Mouse (Mus musculus) stomach, embryonic 14.5 days (tissue): ENCODE data around the gene Herc1. TPM values are rescaled to one million over a fixed set of nuclear protein-coding genes. Genes with fewer than 3 reads are reported as not detected.

Experiments used
- ATAC-seq: fragments of 200-750 bp; cut with Nextera tagmentation; 2 replicates; pipeline ENCODE4 v1.8.0; 2017; ENCODE audit warnings: low read depth, moderate TSS enrichment; ENCODE audit not compliant: insufficient number of reproducible peaks, insufficient read depth, low FRiP score
- H3K27ac ChIP-seq: fragments of 300-500 bp; sonication (generic); 2 replicates; pipeline ENCODE4 v1.5.1; 2014; ENCODE audit warnings: mild to moderate bottlenecking, low read length, moderate library complexity, mixed read lengths
- H3K27me3 ChIP-seq: fragments of 300-500 bp; sonication (generic); 2 replicates; pipeline ENCODE4 v1.6.1; 2014; ENCODE audit warnings: low read length, control low read depth, mixed read lengths; ENCODE audit not compliant: control insufficient read depth, insufficient read depth
- H3K36me3 ChIP-seq: fragments of 300-500 bp; sonication (generic); 2 replicates; pipeline ENCODE4 v1.6.1; 2014; ENCODE audit warnings: mild to moderate bottlenecking, control low read depth, low read length, moderate library complexity, mixed read lengths; ENCODE audit not compliant: control insufficient read depth, insufficient read depth
- H3K4me1 ChIP-seq: fragments of 300-500 bp; sonication (generic); 2 replicates; pipeline ENCODE4 v1.6.1; 2014; ENCODE audit warnings: low read length, control low read depth, mixed read lengths; ENCODE audit not compliant: control insufficient read depth, insufficient read depth
- H3K4me2 ChIP-seq: fragments of 300-500 bp; sonication (generic); replicated peaks from 2 replicates; pipeline ENCODE4 v1.6.1; 2014; ENCODE audit warnings: low read depth, low read length, control low read depth
- H3K4me3 ChIP-seq: fragments of 300-500 bp; sonication (generic); 2 replicates; pipeline ENCODE4 v1.5.1; 2014; ENCODE audit warnings: low read depth, low read length, control low read depth
- H3K9ac ChIP-seq: fragments of 300-500 bp; sonication (generic); replicated peaks from 2 replicates; pipeline ENCODE4 v1.6.1; 2014; ENCODE audit warnings: low read depth, mild to moderate bottlenecking, control low read depth, low read length, moderate library complexity, mixed read lengths
- H3K9me3 ChIP-seq: fragments of 300-500 bp; sonication (generic); 2 replicates; pipeline ENCODE4 v1.6.1; 2016; ENCODE audit warnings: low read depth, low read length, control low read depth; ENCODE audit not compliant: control insufficient read depth
- WGBS: fragments of 180-500 bp; shearing (Covaris S2); extraction: QIAGEN DNeasy Blood & Tissue Kit; methylation state at CpG from one replicate; pipeline ENCODE4 v1.1.7; 2014; 5-methylcytosine and 5-hydroxymethylcytosine counted together
- polyA plus RNA-seq: library from polyadenylated mRNA; unstranded; fragments of >200 nt; fragmentation: Nextera tagmentation; extraction: Ambion mirVana; gene quantifications from 2 replicates; pipeline ENCODE4 v1.2.1, GENCODE M21; 2014

Herc1 gene
- polyA plus RNA-seq, 1 experiment from 2014 or later = 30.7 TPM

DNA sequence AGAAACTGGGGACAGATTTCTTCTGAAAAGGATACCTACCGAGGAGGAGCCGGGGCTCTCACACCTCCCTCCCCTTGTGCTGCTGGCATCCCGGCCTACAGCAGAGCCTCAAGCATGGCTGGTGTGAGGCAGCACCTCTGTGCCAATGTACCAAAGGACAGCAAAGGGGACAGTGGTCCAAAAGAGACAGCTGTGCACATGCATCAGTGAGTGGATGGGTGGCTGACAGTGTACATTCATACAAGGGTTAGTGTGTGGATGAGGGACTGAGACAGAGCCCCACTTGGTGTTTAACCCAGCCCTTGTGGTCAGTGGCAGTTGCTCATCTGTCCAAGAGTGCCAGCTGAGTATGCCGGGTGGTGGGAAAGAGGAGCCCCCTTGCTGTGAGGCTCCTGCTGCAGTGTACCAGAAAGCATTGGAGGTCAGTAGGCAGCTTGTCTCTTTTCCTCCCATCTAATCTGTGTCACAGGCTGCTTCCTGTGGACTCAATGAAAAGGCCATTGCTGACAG, 158.7 kb downstream of the Herc1 start:
- H3K9me3 ChIP-seq = no peaks in the 10 kb centered on the region
- H3K4me2 ChIP-seq = no peak overlapping the region
- H3K36me3 ChIP-seq = peaks cover 20% of the 10 kb centered on the region
- no peak overlapping the region for H3K4me3 ChIP-seq
- 78% methylated on average over 4 of the region's 4 CpGs for WGBS
- ATAC-seq = no peak
- H3K27me3 ChIP-seq = no peaks in the 10 kb centered on the region
- no peak overlapping the region for H3K9ac ChIP-seq
- H3K27ac ChIP-seq = no peak overlapping the region
- H3K4me1 ChIP-seq = peaks cover 15% of the 10 kb centered on the region

DNA sequence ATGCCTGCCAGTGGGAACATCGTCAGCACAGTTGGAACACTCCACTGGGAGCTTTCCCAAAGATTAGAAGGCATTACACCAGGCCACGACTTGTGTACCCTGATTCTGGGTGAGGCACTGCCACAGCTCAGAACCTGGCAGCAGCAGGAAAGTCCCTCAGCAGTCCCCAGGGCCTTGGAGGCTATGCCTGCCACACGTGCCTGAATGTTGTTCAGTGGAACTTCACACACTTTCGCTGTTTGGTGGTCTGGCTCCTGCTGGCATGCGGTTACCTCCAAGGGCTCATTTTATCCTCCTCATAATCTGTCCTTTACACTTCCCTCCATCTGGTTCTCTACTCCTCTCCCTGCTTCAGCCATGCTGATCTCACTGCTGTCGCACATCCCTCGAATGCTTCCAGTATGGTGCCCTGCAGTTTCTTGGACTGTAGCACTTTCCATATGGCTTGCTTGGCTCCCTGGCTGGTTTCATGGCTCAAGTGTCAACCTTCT, 160.1 kb downstream of the Herc1 start:
- peak overlapping the region; percentile 90; the same call in 1 of the 2 replicates for H3K4me2 ChIP-seq
- H3K9me3 ChIP-seq = no peaks in the 10 kb centered on the region
- no peak overlapping the region for H3K9ac ChIP-seq
- H3K27me3 ChIP-seq = no peaks in the 10 kb centered on the region
- H3K36me3 ChIP-seq = peaks cover 20% of the 10 kb centered on the region; the same call in 1 of the 2 replicates
- ATAC-seq = no peak
- WGBS = 78% methylated on average over 7 of the region's 7 CpGs
- peaks cover 25% of the 10 kb centered on the region for H3K4me1 ChIP-seq
- H3K27ac ChIP-seq = peak overlapping the region; percentile 33; the same call in 1 of the 2 replicates
- H3K4me3 ChIP-seq = no peak overlapping the region

DNA sequence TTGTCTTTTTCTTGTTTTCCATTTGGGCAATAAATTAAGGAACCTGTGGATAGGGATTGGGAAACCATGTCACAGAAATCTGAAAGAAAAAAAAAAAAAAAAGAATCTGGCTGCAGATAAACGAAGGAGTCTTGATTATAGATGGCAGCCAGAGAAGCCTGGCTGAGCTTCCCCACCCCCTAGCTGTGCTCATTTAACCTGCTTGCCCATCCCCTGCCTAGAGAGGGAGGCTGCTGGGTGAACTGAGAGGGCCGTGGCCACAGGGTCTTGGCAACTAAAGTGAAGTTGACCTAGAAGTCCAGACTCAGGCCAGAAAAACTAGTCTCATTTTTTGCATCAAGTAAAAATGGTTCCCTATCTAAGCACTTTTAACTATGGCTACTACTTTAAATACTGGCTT, 160.7 kb downstream of the Herc1 start:
- H3K9ac ChIP-seq = peak overlapping the region; percentile 74; the same call in 1 of the 2 replicates
- 5% methylated on average over 2 of the region's 2 CpGs for WGBS
- peaks cover 25% of the 10 kb centered on the region for H3K4me1 ChIP-seq
- no peaks in the 10 kb centered on the region for H3K9me3 ChIP-seq
- no peak for ATAC-seq
- H3K4me2 ChIP-seq = peak overlapping the region; percentile 90
- H3K27me3 ChIP-seq = no peaks in the 10 kb centered on the region
- H3K4me3 ChIP-seq = peak overlapping the region; percentile 50
- peaks cover 24% of the 10 kb centered on the region; the same call in 1 of the 2 replicates for H3K36me3 ChIP-seq
- H3K27ac ChIP-seq = peak overlapping the region; percentile 96

DNA sequence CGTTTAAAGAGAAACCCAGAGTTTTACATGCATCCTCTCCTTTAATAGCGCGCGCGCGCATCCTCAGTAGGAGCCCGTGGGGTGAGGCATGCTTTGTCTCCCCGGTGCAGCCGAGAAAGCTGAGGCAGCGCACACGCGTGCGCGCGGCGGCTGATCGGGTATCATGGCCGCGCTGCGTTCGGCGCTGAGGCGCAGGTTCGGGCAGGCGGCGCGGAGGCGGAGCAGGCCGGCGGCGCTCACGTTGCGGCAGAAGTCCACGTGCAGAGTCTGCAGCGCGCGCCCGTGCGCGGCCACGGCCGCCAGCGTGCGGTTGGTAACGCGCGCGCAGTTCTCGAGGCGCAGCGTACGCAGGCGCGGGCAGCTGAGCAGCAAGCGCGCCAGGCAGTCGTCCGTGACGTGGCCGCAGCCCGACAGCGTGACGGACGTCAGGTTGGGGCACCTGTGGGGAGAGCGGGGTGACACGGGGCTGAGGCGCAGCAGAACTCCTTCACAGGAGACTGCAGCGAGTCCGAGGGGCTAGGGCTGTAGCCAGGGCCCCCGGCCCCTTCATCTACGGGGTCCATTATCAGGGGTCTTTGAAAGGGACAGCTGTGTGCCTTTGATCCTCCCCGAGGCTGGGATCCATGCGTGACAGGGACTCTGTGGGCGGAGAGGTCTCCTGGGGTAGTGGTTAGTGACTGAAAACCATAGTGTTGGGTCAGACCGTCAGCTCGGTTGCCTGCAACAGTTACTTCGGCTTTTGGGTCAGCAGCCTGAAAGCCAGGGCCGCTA, 161.5 kb downstream of the Herc1 start:
- Histone ChIP-seq H3K36me3 (peaks cover 26% of the 10 kb centered on the region; the same call in 1 of the 2 replicates), H3K27me3 (no peaks in the 10 kb centered on the region)
- WGBS = under 1% methylated on average over 78 of the region's 78 CpGs

DNA sequence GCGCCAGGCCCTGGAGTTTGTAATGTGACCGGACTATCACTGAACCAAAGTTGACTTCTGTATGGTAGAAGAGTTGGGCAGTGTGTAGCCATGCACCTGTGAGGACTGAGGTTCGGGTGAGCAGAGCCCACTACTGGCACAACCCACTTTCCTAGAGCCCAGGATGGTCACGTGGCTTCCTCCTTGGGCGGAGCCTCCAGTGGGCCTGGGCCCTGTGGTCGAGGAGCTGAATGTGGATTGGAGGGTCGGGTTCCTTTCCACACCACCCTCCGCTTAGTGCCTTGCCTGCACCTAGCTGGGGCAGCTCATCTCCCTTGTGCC, 162.1 kb downstream of the Herc1 start:
- Histone ChIP-seq H3K4me2 (peak overlapping the region; percentile 90), H3K4me1 (peaks cover 25% of the 10 kb centered on the region), H3K27me3 (no peaks in the 10 kb centered on the region), H3K27ac (peak overlapping the region; percentile 96), H3K9me3 (no peaks in the 10 kb centered on the region), H3K4me3 (peak overlapping the region; percentile 50), H3K9ac (peak overlapping the region; percentile 74), H3K36me3 (peaks cover 27% of the 10 kb centered on the region; the same call in 1 of the 2 replicates)
- WGBS = 0% methylated on average over 8 of the region's 8 CpGs
- ATAC-seq = peak; percentile 83

More for the DNA sequence above, 161.5 kb downstream of the Herc1 start:
- peak overlapping the region; percentile 90 for H3K4me2 ChIP-seq
- ATAC-seq = peak; percentile 90
- H3K27ac ChIP-seq = peak overlapping the region; percentile 96
- H3K4me3 ChIP-seq = peak overlapping the region; percentile 50
- H3K9ac ChIP-seq = peak overlapping the region; percentile 74
- no peaks in the 10 kb centered on the region for H3K9me3 ChIP-seq
- H3K4me1 ChIP-seq = peaks cover 25% of the 10 kb centered on the region

DNA sequence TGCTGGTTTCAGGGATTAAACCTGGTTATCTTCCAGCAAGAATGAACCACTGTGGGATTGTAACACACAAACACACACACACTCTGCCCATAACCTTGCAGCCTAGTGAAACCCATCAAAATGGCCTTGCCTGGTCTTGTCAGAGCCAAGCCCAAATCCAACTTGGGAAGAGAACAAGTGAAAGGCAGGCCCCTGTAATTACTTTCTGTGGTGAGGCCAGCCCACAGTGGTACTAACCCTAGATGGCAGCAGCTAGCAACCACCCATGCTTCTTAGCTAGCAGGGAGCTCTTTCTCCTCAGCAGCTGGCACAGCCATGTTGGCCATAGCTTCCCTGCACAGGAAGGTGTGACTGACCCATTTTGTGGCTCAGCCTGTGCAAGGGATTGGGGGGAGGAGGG, 162.9 kb downstream of the Herc1 start:
- H3K4me1 ChIP-seq = peaks cover 25% of the 10 kb centered on the region
- no peak overlapping the region for H3K9ac ChIP-seq
- no peak for ATAC-seq
- H3K27ac ChIP-seq = peak overlapping the region; percentile 96
- no peaks in the 10 kb centered on the region for H3K27me3 ChIP-seq
- peak overlapping the region; percentile 50; the same call in 1 of the 2 replicates for H3K4me3 ChIP-seq
- H3K36me3 ChIP-seq = peaks cover 28% of the 10 kb centered on the region; the same call in 1 of the 2 replicates
- peak overlapping the region; percentile 90 for H3K4me2 ChIP-seq
- H3K9me3 ChIP-seq = no peaks in the 10 kb centered on the region

DNA sequence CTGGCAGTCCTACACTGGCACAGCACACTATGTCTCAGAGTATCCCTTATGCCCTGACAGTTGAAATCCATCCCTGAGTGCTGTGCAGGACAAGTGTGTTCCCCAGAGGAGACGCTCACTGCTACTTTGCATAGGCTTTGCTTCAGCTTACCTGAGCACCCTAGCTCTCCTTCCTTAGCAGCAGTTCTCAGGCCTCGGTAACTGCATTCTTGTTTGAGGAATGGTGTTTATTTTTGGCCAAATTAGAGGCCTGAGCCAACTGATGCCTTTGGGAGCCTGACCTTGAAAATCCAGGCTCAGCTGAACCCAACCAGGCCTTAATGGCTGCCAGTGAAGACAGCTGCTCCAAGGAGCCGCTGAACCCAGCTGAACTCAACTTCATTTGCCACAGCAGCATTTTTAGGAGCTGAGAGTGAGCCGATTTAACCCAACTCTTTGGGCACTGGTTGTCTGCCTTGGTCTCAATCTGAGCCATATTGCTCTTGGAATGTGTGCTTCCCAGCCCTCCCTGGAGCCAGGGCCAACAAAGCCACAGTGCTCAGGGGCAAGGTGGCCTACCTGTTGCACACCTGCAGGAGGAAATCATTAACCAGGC, 163.5 kb downstream of the Herc1 start:
- Histone ChIP-seq H3K4me3 (peak overlapping the region; percentile 50; the same call in 1 of the 2 replicates), H3K4me2 (peak overlapping the region; percentile 90), H3K27me3 (no peaks in the 10 kb centered on the region), H3K9ac (no peak overlapping the region; the same call in 1 of the 2 replicates), H3K9me3 (no peaks in the 10 kb centered on the region), H3K4me1 (peaks cover 25% of the 10 kb centered on the region), H3K36me3 (peaks cover 29% of the 10 kb centered on the region; the same call in 1 of the 2 replicates), H3K27ac (peak overlapping the region; percentile 96)
- ATAC-seq = no peak
- WGBS = 66% methylated on average over 4 of the region's 4 CpGs

DNA sequence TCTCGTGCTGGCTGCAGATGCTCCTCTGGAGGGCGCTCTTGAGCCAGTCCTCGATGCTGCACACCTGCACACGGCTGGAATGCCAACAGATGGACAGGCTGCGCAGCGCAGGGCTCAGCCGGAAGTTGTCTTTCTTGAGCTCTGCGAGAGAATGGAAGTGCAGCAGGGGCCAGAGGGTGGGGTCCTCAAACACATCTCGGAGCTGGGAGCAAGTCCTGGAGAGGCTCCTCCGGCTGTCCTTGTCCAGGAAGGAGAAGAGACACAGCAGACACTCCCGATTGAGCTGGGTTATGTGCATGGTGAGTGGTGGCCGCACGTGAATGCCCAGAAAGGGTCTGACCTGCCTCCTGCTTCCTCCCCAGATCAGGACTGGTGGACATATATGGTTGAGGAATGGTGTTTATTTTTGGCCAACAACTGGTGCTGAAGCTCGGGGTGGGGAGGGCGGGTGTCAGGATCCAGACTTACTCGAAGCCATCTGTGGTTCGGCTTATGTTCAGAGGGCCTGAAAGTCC, 164.1 kb downstream of the Herc1 start, which contains the start of gene Fbxl22:
Gene Fbxl22 (minus strand): TSS at position 338 of the 515 bp plus-strand sequence.
- Histone ChIP-seq H3K4me2 (peak within 1 kb of the TSS; percentile 90), H3K27ac (peak within 1 kb of the TSS; percentile 96), H3K9me3 (no peaks in the 10 kb centered on the region), H3K4me3 (peak within 1 kb of the TSS; percentile 50; the same call in 1 of the 2 replicates), H3K9ac (no peak within 1 kb of the TSS; the same call in 1 of the 2 replicates), H3K36me3 (peaks cover 31% of the 10 kb centered on the region; the same call in 1 of the 2 replicates), H3K27me3 (no peaks in the 10 kb centered on the region), H3K4me1 (peaks cover 25% of the 10 kb centered on the region)
- 47% methylated on average over 17 of the region's 17 CpGs for WGBS
- ATAC-seq = no peak
